ENCODE assay signal across 23 mouse cellular contexts in the genomic region with DNA sequence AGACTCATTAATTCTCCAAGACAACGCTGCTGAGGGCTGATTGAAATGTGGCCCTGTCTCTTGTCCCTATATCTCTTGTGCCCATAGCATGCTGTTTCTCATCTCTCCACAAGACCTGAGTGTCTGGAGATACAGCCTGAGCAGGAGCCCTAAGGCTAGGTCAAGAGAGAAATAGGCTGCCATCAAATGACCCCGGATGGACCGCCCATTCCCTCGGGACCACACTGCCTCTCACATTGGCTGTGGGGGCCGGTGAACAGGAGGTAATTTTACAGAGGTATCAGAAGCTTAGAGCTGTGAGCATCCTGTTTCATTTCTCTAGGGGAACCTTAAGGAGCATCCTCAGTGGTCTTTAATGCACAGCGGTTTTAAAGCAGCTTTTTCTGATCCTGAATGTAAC. TPM values are rescaled to one million over a fixed set of nuclear protein-coding genes. Genes with fewer than 3 reads are reported as not detected.
DNase-seq lines count a peak whose midpoint lies in the region; ATAC-seq lines count a peak whose summit lies in the region.
"Had no signal": no experiment of that assay in that cellular context is flagged by ENCODE, and none has a peak within 500 bp of the region (broad histone marks: within the 10 kb centered on the region; RNA-seq: fewer than 3 reads in every experiment).

No protein-coding gene starts in this region.

- no peak overlapping the region for H3K9ac ChIP-seq in forebrain, embryonic 14.5 days (ENCODE audit: low read length)
- no peak overlapping the region for H3K9ac ChIP-seq in hindbrain, embryonic 15.5 days
- H3K9ac ChIP-seq in hindbrain, embryonic 11.5 days (ENCODE audit: low read depth, low read length), result no peak overlapping the region
- H3K9ac ChIP-seq in midbrain, embryonic 13.5 days (replicated peaks), result no peak overlapping the region
- H3K9ac ChIP-seq: forebrain, embryonic 15.5 days; hindbrain, embryonic 13.5 days had no signal

- DNase-seq in forebrain, embryonic 10.5 days (ENCODE audit: extremely low spot score, low spot score), result peak; percentile 5
- DNase-seq in forebrain, embryonic 14.5 days (ENCODE audit: low spot score), result no peak
- no peak for DNase-seq in hindbrain, embryonic 11.5 days (ENCODE audit: low spot score)
- DNase-seq in midbrain, embryonic 10.5 days (ENCODE audit: low spot score), result no peak
- DNase-seq: adrenal gland, adult 8-10 months; adrenal gland, postnatal 25 days; cerebellum, adult 18-20 months; cerebellum, adult 9-10 months; cerebellum, postnatal 14 days; gastrocnemius, postnatal 10 days; gastrocnemius, postnatal 36 days; kidney, adult 2 months had no signal

- H3K27me3 ChIP-seq in forebrain, embryonic 10.5 days (ENCODE audit: poor library complexity, severe bottlenecking), result peaks cover 3% of the 10 kb centered on the region; the same call in 1 of the 2 replicates
- H3K27me3 ChIP-seq in forebrain, embryonic 14.5 days (replicated peaks; ENCODE audit: control insufficient read depth, insufficient read depth, low read length), result no peaks in the 10 kb centered on the region
- no peaks in the 10 kb centered on the region for H3K27me3 ChIP-seq in hindbrain, embryonic 15.5 days
- no peaks in the 10 kb centered on the region for H3K27me3 ChIP-seq in hindbrain, embryonic 11.5 days (ENCODE audit: control insufficient read depth, insufficient read depth, low read length)
- no peaks in the 10 kb centered on the region for H3K27me3 ChIP-seq in midbrain, embryonic 13.5 days
- no peaks in the 10 kb centered on the region for H3K27me3 ChIP-seq in midbrain, embryonic 10.5 days (ENCODE audit: low read depth, poor library complexity, severe bottlenecking)
- H3K27me3 ChIP-seq: hindbrain, embryonic 13.5 days had no signal

- no peak overlapping the region for H3K4me3 ChIP-seq in forebrain, embryonic 10.5 days
- no peak overlapping the region for H3K4me3 ChIP-seq in forebrain, embryonic 14.5 days (ENCODE audit: low read depth, low read length)
- H3K4me3 ChIP-seq in hindbrain, embryonic 15.5 days, result no peak overlapping the region
- H3K4me3 ChIP-seq in hindbrain, embryonic 11.5 days (ENCODE audit: low read depth, low read length), result no peak overlapping the region
- no peak overlapping the region for H3K4me3 ChIP-seq in midbrain, embryonic 13.5 days (replicated peaks)
- H3K4me3 ChIP-seq in midbrain, embryonic 10.5 days, result no peak overlapping the region
- H3K4me3 ChIP-seq: forebrain, embryonic 15.5 days; hindbrain, embryonic 13.5 days had no signal

- no peak overlapping the region for H3K4me2 ChIP-seq in forebrain, embryonic 14.5 days (ENCODE audit: low read length)
- H3K4me2 ChIP-seq in hindbrain, embryonic 15.5 days, result no peak overlapping the region
- no peak overlapping the region for H3K4me2 ChIP-seq in hindbrain, embryonic 11.5 days (replicated peaks; ENCODE audit: low read depth, low read length)
- H3K4me2 ChIP-seq in midbrain, embryonic 13.5 days (replicated peaks), result no peak overlapping the region
- H3K4me2 ChIP-seq: forebrain, embryonic 15.5 days; hindbrain, embryonic 13.5 days had no signal

- H3K9me3 ChIP-seq in forebrain, embryonic 10.5 days, result no peaks in the 10 kb centered on the region
- no peaks in the 10 kb centered on the region for H3K9me3 ChIP-seq in forebrain, embryonic 14.5 days (replicated peaks; ENCODE audit: control insufficient read depth, low read length)
- H3K9me3 ChIP-seq in hindbrain, embryonic 15.5 days, result no peaks in the 10 kb centered on the region
- H3K9me3 ChIP-seq in hindbrain, embryonic 11.5 days (ENCODE audit: control insufficient read depth, low read length), result no peaks in the 10 kb centered on the region
- no peaks in the 10 kb centered on the region for H3K9me3 ChIP-seq in midbrain, embryonic 13.5 days
- H3K9me3 ChIP-seq in midbrain, embryonic 10.5 days (replicated peaks), result no peaks in the 10 kb centered on the region
- H3K9me3 ChIP-seq: forebrain, embryonic 15.5 days; hindbrain, embryonic 13.5 days had no signal

- 0 out of 2 replicates have a peak, but pooled peaks cover 3% of the 10 kb centered on the region for H3K4me1 ChIP-seq in forebrain, embryonic 10.5 days
- H3K4me1 ChIP-seq in forebrain, embryonic 14.5 days (ENCODE audit: control insufficient read depth, insufficient read depth, low read length), result no peaks in the 10 kb centered on the region
- no peaks in the 10 kb centered on the region for H3K4me1 ChIP-seq in hindbrain, embryonic 15.5 days (replicated peaks)
- H3K4me1 ChIP-seq in hindbrain, embryonic 11.5 days (replicated peaks; ENCODE audit: control insufficient read depth, insufficient read depth, low read length), result no peaks in the 10 kb centered on the region
- H3K4me1 ChIP-seq in midbrain, embryonic 13.5 days (replicated peaks), result 0 out of 2 replicates have a peak, but pooled peaks cover 7% of the 10 kb centered on the region
- peaks cover 5% of the 10 kb centered on the region for H3K4me1 ChIP-seq in midbrain, embryonic 10.5 days
- H3K4me1 ChIP-seq: forebrain, embryonic 15.5 days had no signal

- no peaks in the 10 kb centered on the region for H3K36me3 ChIP-seq in forebrain, embryonic 10.5 days (replicated peaks)
- no peaks in the 10 kb centered on the region for H3K36me3 ChIP-seq in forebrain, embryonic 14.5 days (ENCODE audit: control insufficient read depth, insufficient read depth, low read length)
- H3K36me3 ChIP-seq in hindbrain, embryonic 15.5 days, result no peaks in the 10 kb centered on the region
- no peaks in the 10 kb centered on the region for H3K36me3 ChIP-seq in hindbrain, embryonic 11.5 days (ENCODE audit: control insufficient read depth, insufficient read depth, low read length)
- no peaks in the 10 kb centered on the region for H3K36me3 ChIP-seq in midbrain, embryonic 13.5 days
- H3K36me3 ChIP-seq in midbrain, embryonic 10.5 days, result no peaks in the 10 kb centered on the region
- H3K36me3 ChIP-seq: forebrain, embryonic 15.5 days; hindbrain, embryonic 13.5 days had no signal

- ATAC-seq in forebrain, embryonic 14.5 days, result no peak
- ATAC-seq in hindbrain, embryonic 15.5 days (ENCODE audit: low FRiP score, low read depth), result 0 out of 2 replicates have a peak, but pooled peaks have one; percentile 27
- no peak for ATAC-seq in hindbrain, embryonic 11.5 days (ENCODE audit: low FRiP score)
- peak; percentile 24; the same call in 1 of the 2 replicates for ATAC-seq in midbrain, embryonic 13.5 days
- ATAC-seq: activated CD4-positive, CD25-positive, alpha-beta regulatory T cell, adult 4 months; forebrain, embryonic 15.5 days; intestine, embryonic 16.5 days had no signal

- no peak overlapping the region for H3K27ac ChIP-seq in forebrain, embryonic 10.5 days
- H3K27ac ChIP-seq in forebrain, embryonic 14.5 days (ENCODE audit: low read depth, low read length), result no peak overlapping the region
- no peak overlapping the region for H3K27ac ChIP-seq in hindbrain, embryonic 15.5 days (replicated peaks)
- H3K27ac ChIP-seq in hindbrain, embryonic 11.5 days (ENCODE audit: low read depth, low read length), result no peak overlapping the region
- H3K27ac ChIP-seq in midbrain, embryonic 13.5 days, result no peak overlapping the region
- H3K27ac ChIP-seq in midbrain, embryonic 10.5 days (replicated peaks), result no peak overlapping the region
- H3K27ac ChIP-seq: forebrain, embryonic 15.5 days; hindbrain, embryonic 13.5 days had no signal

- 83% methylated on average over 6 of the region's 6 CpGs for WGBS in forebrain, embryonic 10.5 days
- 81% methylated on average over 6 of the region's 6 CpGs for WGBS in forebrain, embryonic 14.5 days
- 66% methylated on average over 6 of the region's 6 CpGs for WGBS in hindbrain, embryonic 15.5 days
- WGBS in hindbrain, embryonic 11.5 days, result 72% methylated on average over 6 of the region's 6 CpGs
- WGBS in midbrain, embryonic 13.5 days, result 74% methylated on average over 6 of the region's 6 CpGs
- 80% methylated on average over 6 of the region's 6 CpGs for WGBS in midbrain, embryonic 10.5 days

RNA-seq across cellular contexts. Expression of a gene that starts 21.1 kb away (rescaled TPM):
- polyA plus RNA-seq in forebrain, embryonic 10.5 days (2016; fragmentation: Nextera tagmentation; extraction: Ambion mirVana), result not detected in 2 replicates
- 0.05 and 0.07 TPM in 2 replicates for polyA plus RNA-seq in forebrain, embryonic 14.5 days (2014; fragmentation: Nextera tagmentation; extraction: Ambion mirVana)
- polyA plus RNA-seq in hindbrain, embryonic 15.5 days (2015; fragmentation: Nextera tagmentation; extraction: Ambion mirVana), result 0.13 and 0.22 TPM in 2 replicates
- polyA plus RNA-seq in hindbrain, embryonic 11.5 days (2014; fragmentation: Nextera tagmentation; extraction: Ambion mirVana), result 0.04 TPM in 1 of 2 replicates, not detected in the other
- polyA plus RNA-seq in midbrain, embryonic 13.5 days (2015; fragmentation: Nextera tagmentation; extraction: Ambion mirVana), result 0.11 and 0.14 TPM in 2 replicates
- 0.04 TPM in 1 of 2 replicates, not detected in the other for polyA plus RNA-seq in midbrain, embryonic 10.5 days (2016; fragmentation: Nextera tagmentation; extraction: Ambion mirVana)
- polyA plus RNA-seq: activated CD4-positive, CD25-positive, alpha-beta regulatory T cell, adult 4 months; embryonic facial prominence, embryonic 14.5 days; forebrain, embryonic 11.5 days had no signal

RNA-seq across cellular contexts. Expression of a gene that starts 28.7 kb away (rescaled TPM):
- not detected in 2 replicates for polyA plus RNA-seq in forebrain, embryonic 10.5 days (2016; fragmentation: Nextera tagmentation; extraction: Ambion mirVana)
- not detected in 2 replicates for polyA plus RNA-seq in forebrain, embryonic 14.5 days (2014; fragmentation: Nextera tagmentation; extraction: Ambion mirVana)
- not detected in 2 replicates for polyA plus RNA-seq in hindbrain, embryonic 15.5 days (2015; fragmentation: Nextera tagmentation; extraction: Ambion mirVana)
- polyA plus RNA-seq in hindbrain, embryonic 11.5 days (2014; fragmentation: Nextera tagmentation; extraction: Ambion mirVana), result not detected in 2 replicates
- polyA plus RNA-seq in midbrain, embryonic 13.5 days (2015; fragmentation: Nextera tagmentation; extraction: Ambion mirVana), result not detected in 2 replicates
- not detected in 2 replicates for polyA plus RNA-seq in midbrain, embryonic 10.5 days (2016; fragmentation: Nextera tagmentation; extraction: Ambion mirVana)
- polyA plus RNA-seq: activated CD4-positive, CD25-positive, alpha-beta regulatory T cell, adult 4 months; embryonic facial prominence, embryonic 11.5 days; embryonic facial prominence, embryonic 14.5 days; forebrain, embryonic 11.5 days; forebrain, embryonic 15.5 days; heart, embryonic 14.5 days; heart, postnatal 0 days; hindbrain, embryonic 13.5 days; kidney, adult 2 months had no signal

RNA-seq across cellular contexts. Expression of a gene that starts 45.4 kb away (rescaled TPM):
- polyA plus RNA-seq in forebrain, embryonic 10.5 days (2016; fragmentation: Nextera tagmentation; extraction: Ambion mirVana), result 0.64 and 1.0 TPM in 2 replicates
- polyA plus RNA-seq in forebrain, embryonic 14.5 days (2014; fragmentation: Nextera tagmentation; extraction: Ambion mirVana), result not detected in 2 replicates
- polyA plus RNA-seq in hindbrain, embryonic 15.5 days (2015; fragmentation: Nextera tagmentation; extraction: Ambion mirVana), result 0.16 TPM in 1 of 2 replicates, not detected in the other
- polyA plus RNA-seq in hindbrain, embryonic 11.5 days (2014; fragmentation: Nextera tagmentation; extraction: Ambion mirVana), result 1.5 and 1.8 TPM in 2 replicates
- not detected in 2 replicates for polyA plus RNA-seq in midbrain, embryonic 13.5 days (2015; fragmentation: Nextera tagmentation; extraction: Ambion mirVana)
- 0.47 and 0.91 TPM in 2 replicates for polyA plus RNA-seq in midbrain, embryonic 10.5 days (2016; fragmentation: Nextera tagmentation; extraction: Ambion mirVana)
- polyA plus RNA-seq: activated CD4-positive, CD25-positive, alpha-beta regulatory T cell, adult 4 months; forebrain, embryonic 15.5 days; hindbrain, embryonic 13.5 days had no signal

Comparison
In these comparisons a context has a peak if more than half of its experiments do, and no peak if none do; other contexts are left out.
1. ATAC-seq: peak in hindbrain, embryonic 15.5 days (single experiment) and midbrain, embryonic 13.5 days (single experiment); none in forebrain, embryonic 14.5 days (single experiment) and hindbrain, embryonic 11.5 days (single experiment).